Mouse (Mus musculus) erythroblast, embryonic 14.5 days (primary cell): ENCODE results near the gene Uba7. TPM values are rescaled to one million over a fixed set of nuclear protein-coding genes. Genes with fewer than 3 reads are reported as not detected.
"Not testable (repeated sequence)": the region's sequence is repeated elsewhere in the genome, so short reads cannot be mapped to it uniquely, and the experiment has no call there.

Source experiments
- H3K27me3 ChIP-seq: 2 replicates; pipeline ENCODE4 v1.6.1; 2012; ENCODE audit warnings: inconsistent platforms; ENCODE audit not compliant: control insufficient read depth
- H3K36me3 ChIP-seq: 2 replicates; pipeline ENCODE4 v1.6.1; 2012; ENCODE audit warnings: mild to moderate bottlenecking, inconsistent platforms; ENCODE audit not compliant: control insufficient read depth
- H3K4me1 ChIP-seq: 2 replicates; pipeline ENCODE4 v1.6.1; 2012; ENCODE audit warnings: inconsistent platforms; ENCODE audit not compliant: control insufficient read depth
- H3K4me3 ChIP-seq: replicated peaks from 2 replicates; pipeline ENCODE3; 2012; ENCODE audit warnings: moderate library complexity, mild to moderate bottlenecking, inconsistent platforms
- H3K9me3 ChIP-seq: 2 replicates; pipeline ENCODE4 v1.6.1; 2012; ENCODE audit warnings: low read length, inconsistent platforms, mixed read lengths; ENCODE audit not compliant: control insufficient read depth
- GATA1 ChIP-seq: IDR thresholded peaks from 2 replicates; pipeline ENCODE4 v1.6.1; 2012; ENCODE audit warnings: low read length, inconsistent platforms, mixed read lengths
- TAL1 ChIP-seq: IDR thresholded peaks from 3 replicates; pipeline ENCODE4 v1.6.1; 2012; ENCODE audit warnings: low read length, inconsistent platforms, mixed read lengths
- polyA plus RNA-seq: library from polyadenylated mRNA; stranded (reverse); fragments of >175 nt; gene quantifications from 2 replicates; pipeline ENCODE4 v1.2.3, GENCODE M21; 2012

Gene Uba7
- polyA plus RNA-seq, 1 experiment = 14.4 TPM

GRCm38 (mm10) chr9:108001922-108002770 is 26.8 kb downstream of the Uba7 start, which contains the start of gene Ip6k1:
TSS of gene Ip6k1 (plus strand) at chr9:108002501.
- Histone ChIP-seq H3K4me1 (peaks cover 55% of the 10 kb centered on the region), H3K9me3 (no peaks in the 10 kb centered on the region), H3K4me3 (peak within 1 kb of the TSS; percentile 87), H3K27me3 (no peaks in the 10 kb centered on the region; the same call in 1 of the 2 replicates), H3K36me3 (peaks cover 34% of the 10 kb centered on the region)
- TF ChIP-seq GATA1 (no peak), TAL1 (no peak)

GRCm38 (mm10) chr9:108002778-108003530 is 27.6 kb downstream of the Uba7 start:
- H3K4me1 ChIP-seq = peaks cover 59% of the 10 kb centered on the region
- H3K36me3 ChIP-seq = peaks cover 39% of the 10 kb centered on the region
- H3K4me3 ChIP-seq = peak overlapping the region; percentile 87
- no peaks in the 10 kb centered on the region; the same call in 1 of the 2 replicates for H3K27me3 ChIP-seq
- no peaks in the 10 kb centered on the region for H3K9me3 ChIP-seq
- TF ChIP-seq TAL1 = no peak
- TF ChIP-seq GATA1 = no peak

GRCm38 (mm10) chr9:108003531-108003890 is 28.2 kb downstream of the Uba7 start:
- H3K4me1 ChIP-seq = peaks cover 63% of the 10 kb centered on the region
- TF ChIP-seq GATA1 (no peak), TAL1 (no peak)
- H3K4me3 ChIP-seq = peak overlapping the region; percentile 87
- H3K9me3 ChIP-seq = no peaks in the 10 kb centered on the region
- no peaks in the 10 kb centered on the region; the same call in 1 of the 2 replicates for H3K27me3 ChIP-seq
- peaks cover 44% of the 10 kb centered on the region for H3K36me3 ChIP-seq

DNA sequence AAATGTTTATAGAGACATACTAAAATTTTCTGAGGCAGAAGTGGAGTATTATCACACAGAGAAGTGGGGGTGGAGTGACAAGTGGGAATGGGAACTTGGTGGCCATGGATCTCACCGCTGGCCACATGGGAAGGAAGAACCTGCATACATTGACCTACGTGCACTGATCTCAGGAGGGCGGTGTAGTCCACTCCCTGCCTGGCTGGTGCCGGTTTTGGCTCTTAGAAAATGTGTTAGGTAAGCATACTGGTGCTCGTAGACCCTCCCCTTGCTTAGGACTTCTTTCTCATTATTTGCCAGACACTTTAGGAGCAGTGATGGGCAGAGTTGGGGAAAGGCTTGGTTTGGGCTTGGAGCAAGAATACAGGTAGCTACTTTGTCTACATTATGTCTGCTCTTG is 32.7 kb downstream of the Uba7 start:
- H3K4me3 ChIP-seq = no peak overlapping the region
- H3K4me1 ChIP-seq = peaks cover 54% of the 10 kb centered on the region
- H3K9me3 ChIP-seq = no peaks in the 10 kb centered on the region
- H3K27me3 ChIP-seq = no peaks in the 10 kb centered on the region
- H3K36me3 ChIP-seq = peaks cover 88% of the 10 kb centered on the region
- TF ChIP-seq TAL1 (no peak), GATA1 (no peak)

DNA sequence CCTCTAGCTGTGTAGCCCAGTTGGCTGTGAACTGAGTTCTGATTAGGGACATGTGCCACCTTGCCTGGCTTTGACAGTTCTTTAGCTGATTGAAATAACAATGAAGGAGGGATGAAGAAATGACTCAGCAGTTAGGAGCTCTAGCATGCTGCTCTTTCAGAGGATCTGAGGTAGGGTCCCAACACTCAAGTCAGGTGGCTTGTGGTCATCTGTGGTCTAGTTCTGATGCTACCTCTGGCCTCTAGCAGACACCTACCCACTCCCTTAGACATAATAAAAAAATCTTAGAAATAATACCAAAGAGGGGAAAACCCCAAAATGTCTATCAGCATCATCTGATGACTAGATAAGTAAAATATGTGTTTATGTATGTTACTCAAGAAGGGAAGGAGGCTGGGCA is 35.1 kb downstream of the Uba7 start:
- H3K36me3 ChIP-seq = peaks cover 93% of the 10 kb centered on the region
- no peak for TF ChIP-seq GATA1
- no peak for TF ChIP-seq TAL1

GRCm38 (mm10) chr9:108013577-108013976 is 38.3 kb downstream of the Uba7 start:
- not testable (repeated sequence) for H3K9me3 ChIP-seq, H3K27me3 ChIP-seq, H3K4me3 ChIP-seq
- Histone ChIP-seq H3K36me3 (peaks cover 94% of the 10 kb centered on the region), H3K4me1 (peaks cover 15% of the 10 kb centered on the region)

More for the DNA sequence above, 35.1 kb downstream of the Uba7 start:
- H3K9me3 ChIP-seq = no peaks in the 10 kb centered on the region
- H3K27me3 ChIP-seq = no peaks in the 10 kb centered on the region
- H3K4me3 ChIP-seq = no peak overlapping the region
- peaks cover 33% of the 10 kb centered on the region for H3K4me1 ChIP-seq

GRCm38 (mm10) chr9:108017127-108017526 is 41.8 kb downstream of the Uba7 start:
- H3K4me3 ChIP-seq = no peak overlapping the region
- no peaks in the 10 kb centered on the region for H3K27me3 ChIP-seq
- peaks cover 7% of the 10 kb centered on the region for H3K4me1 ChIP-seq
- peaks cover 88% of the 10 kb centered on the region for H3K36me3 ChIP-seq
- TF ChIP-seq TAL1 = no peak
- no peak for TF ChIP-seq GATA1
- H3K9me3 ChIP-seq = no peaks in the 10 kb centered on the region

DNA sequence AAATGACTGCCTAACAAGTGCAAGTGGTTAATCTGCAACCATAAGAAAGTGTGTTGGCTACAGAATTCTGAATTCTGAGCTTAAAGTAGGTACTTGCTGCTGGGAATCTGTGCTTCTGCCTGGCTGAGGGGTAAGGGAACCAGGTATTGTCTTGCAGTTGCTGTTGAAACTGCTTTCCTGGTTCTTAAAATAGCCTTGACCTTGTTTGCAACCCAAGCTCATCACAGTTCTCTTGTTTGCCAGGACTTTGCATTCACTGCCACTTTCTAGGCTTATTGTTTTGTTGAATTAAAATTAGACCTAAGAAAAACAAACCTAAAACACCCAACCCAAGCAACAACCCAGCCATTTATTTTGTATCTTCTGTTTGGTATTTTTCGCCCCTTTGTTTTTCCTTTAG is 45.4 kb downstream of the Uba7 start:
- no peak for TF ChIP-seq TAL1
- TF ChIP-seq GATA1 = no peak

DNA sequence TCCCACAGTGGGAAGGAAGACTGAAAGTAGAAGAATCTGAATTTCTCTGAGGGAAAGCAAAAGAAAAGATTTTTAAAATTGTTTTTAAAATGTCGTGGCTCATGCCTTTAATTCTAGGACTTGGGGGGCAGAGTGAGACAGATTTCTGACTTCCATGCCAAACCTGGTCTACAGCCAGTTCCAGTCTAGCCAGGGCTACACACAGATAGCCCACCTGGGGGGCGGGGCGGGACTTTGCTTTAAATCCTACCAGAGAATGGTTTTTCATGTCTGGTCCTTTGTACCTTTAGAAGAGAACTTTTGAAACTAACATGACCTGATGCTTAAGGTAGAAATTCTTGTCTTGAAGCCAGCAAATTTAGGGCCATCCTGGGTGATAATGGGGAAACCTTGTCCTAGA is 47.9 kb downstream of the Uba7 start:
- peaks cover 7% of the 10 kb centered on the region for H3K4me1 ChIP-seq
- TF ChIP-seq TAL1 (no peak), GATA1 (no peak)
- H3K36me3 ChIP-seq = peaks cover 88% of the 10 kb centered on the region
- H3K9me3 ChIP-seq = peaks cover 4% of the 10 kb centered on the region
- H3K4me3 ChIP-seq = no peak overlapping the region
- H3K27me3 ChIP-seq = no peaks in the 10 kb centered on the region

More for the DNA sequence above, 45.4 kb downstream of the Uba7 start:
- H3K27me3 ChIP-seq = no peaks in the 10 kb centered on the region
- no peak overlapping the region for H3K4me3 ChIP-seq
- peaks cover 86% of the 10 kb centered on the region for H3K36me3 ChIP-seq
- no peaks in the 10 kb centered on the region for H3K9me3 ChIP-seq
- H3K4me1 ChIP-seq = peaks cover 6% of the 10 kb centered on the region
